Mouse (Mus musculus) forebrain, embryonic 11.5 days (tissue): ENCODE measurements around the gene Nipsnap1. TPM values are rescaled to one million over a fixed set of nuclear protein-coding genes. Genes with fewer than 3 reads are reported as not detected.
A peak's percentile ranks its signal among the peaks of the same experiment; 100 is the strongest.

Source experiments
- ATAC-seq: fragments of 200-750 bp; cut with Nextera tagmentation; replicated peaks from 2 replicates; pipeline ENCODE4 v1.8.0; 2017; ENCODE audit warnings: moderate TSS enrichment; ENCODE audit not compliant: low FRiP score
- DNase-seq: peaks from one replicate; pipeline ENCODE4 v3.0.0-alpha.2; 2017; ENCODE audit warnings: low spot score
- H3K27ac ChIP-seq: fragments of 300-500 bp; sonication (generic); 2 replicates; pipeline ENCODE4 v1.5.1; 2014; ENCODE audit warnings: low read depth, low read length
- H3K27me3 ChIP-seq: fragments of 300-500 bp; sonication (generic); 2 replicates; pipeline ENCODE4 v1.6.1; 2014; ENCODE audit warnings: mild to moderate bottlenecking, low read length, mixed read lengths; ENCODE audit not compliant: control insufficient read depth, insufficient read depth
- H3K36me3 ChIP-seq: fragments of 300-500 bp; sonication (generic); 2 replicates; pipeline ENCODE4 v1.6.1; 2014; ENCODE audit warnings: mild to moderate bottlenecking, low read length, moderate library complexity, mixed read lengths; ENCODE audit not compliant: control insufficient read depth, insufficient read depth
- H3K4me1 ChIP-seq: fragments of 300-500 bp; sonication (generic); replicated peaks from 2 replicates; pipeline ENCODE4 v1.6.1; 2014; ENCODE audit warnings: low read length, mixed read lengths; ENCODE audit not compliant: control insufficient read depth, insufficient read depth
- H3K4me2 ChIP-seq: fragments of 300-500 bp; sonication (generic); 2 replicates; pipeline ENCODE4 v1.6.1; 2014; ENCODE audit warnings: low read depth, mild to moderate bottlenecking, low read length, moderate library complexity, mixed read lengths; ENCODE audit not compliant: severe bottlenecking
- H3K4me3 ChIP-seq: fragments of 300-500 bp; sonication (generic); 2 replicates; pipeline ENCODE4 v1.5.1; 2014; ENCODE audit warnings: low read depth, low read length
- H3K9ac ChIP-seq: fragments of 300-500 bp; sonication (generic); 2 replicates; pipeline ENCODE4 v1.6.1; 2014; ENCODE audit warnings: low read length
- H3K9me3 ChIP-seq: fragments of 300-500 bp; sonication (generic); 2 replicates; pipeline ENCODE4 v1.6.1; 2016; ENCODE audit warnings: low read length, mixed read lengths; ENCODE audit not compliant: control insufficient read depth
- WGBS: fragments of 180-500 bp; shearing (Covaris S2); extraction: QIAGEN DNeasy Blood & Tissue Kit; methylation state at CpG from one replicate; pipeline ENCODE4 v1.1.7; 2014; 5-methylcytosine and 5-hydroxymethylcytosine counted together
- polyA plus RNA-seq: library from polyadenylated mRNA; unstranded; fragments of >200 nt; fragmentation: Nextera tagmentation; extraction: Ambion mirVana; gene quantifications from 2 replicates; pipeline ENCODE4 v1.2.1, GENCODE M21; 2014

The Nipsnap1 gene
- polyA plus RNA-seq, 1 experiment from 2014 or later = 80.0 TPM

DNA sequence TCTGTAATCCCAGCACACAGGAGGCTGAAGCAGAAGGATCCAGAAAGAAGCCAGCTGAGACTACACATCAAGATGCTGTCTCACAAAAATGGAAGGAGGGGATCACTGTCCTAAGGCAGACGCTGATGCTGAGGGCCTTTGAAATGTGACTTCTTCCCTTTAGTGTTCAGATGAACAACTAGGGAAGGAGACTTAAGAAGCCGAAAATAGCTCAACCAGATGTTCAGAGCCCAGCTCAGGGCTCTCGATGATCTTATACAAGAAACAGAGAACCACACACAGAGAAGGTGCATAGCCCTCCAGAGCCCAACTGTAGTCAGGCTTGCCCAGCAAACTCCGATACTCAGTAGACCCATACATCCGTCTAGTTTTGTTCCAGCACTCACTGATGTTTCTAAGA, 36.4 kb upstream of the Nipsnap1 start:
- 79% methylated on average over 5 of the region's 5 CpGs for WGBS
- ATAC-seq = no peak
- no peak overlapping the region for H3K9ac ChIP-seq

DNA sequence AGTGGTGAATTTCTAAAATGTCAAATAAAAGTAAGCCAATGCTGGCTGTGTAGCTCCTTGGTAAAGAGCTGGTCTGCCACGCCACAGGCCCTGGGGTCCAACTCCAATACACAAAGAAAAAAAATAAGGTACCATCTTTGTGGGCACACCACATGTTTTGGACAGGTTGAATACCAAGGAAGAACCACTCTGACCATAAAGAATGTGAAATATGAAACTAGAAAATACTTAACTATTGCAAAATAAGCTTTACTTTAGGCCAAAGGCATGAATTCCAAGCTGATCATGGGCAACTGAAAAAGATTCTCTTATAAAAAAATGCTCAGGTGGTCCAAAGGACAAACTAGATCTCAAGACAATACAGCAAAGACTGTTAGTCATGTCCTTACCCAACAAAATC, 35.5 kb upstream of the Nipsnap1 start:
- H3K27ac ChIP-seq = no peak overlapping the region
- H3K36me3 ChIP-seq = no peaks in the 10 kb centered on the region
- H3K4me3 ChIP-seq = no peak overlapping the region
- no peaks in the 10 kb centered on the region for H3K9me3 ChIP-seq
- DNase-seq (no peak), ATAC-seq (no peak)
- no peaks in the 10 kb centered on the region for H3K27me3 ChIP-seq
- H3K4me2 ChIP-seq = no peak overlapping the region
- no peak overlapping the region for H3K9ac ChIP-seq
- WGBS = 83% methylated on average over 1 of the region's 1 CpGs
- H3K4me1 ChIP-seq = no peaks in the 10 kb centered on the region

More for the DNA sequence above, 36.4 kb upstream of the Nipsnap1 start:
- Histone ChIP-seq H3K9me3 (no peaks in the 10 kb centered on the region), H3K4me3 (no peak overlapping the region), H3K36me3 (no peaks in the 10 kb centered on the region), H3K27me3 (no peaks in the 10 kb centered on the region), H3K4me1 (no peaks in the 10 kb centered on the region), H3K4me2 (no peak overlapping the region), H3K27ac (no peak overlapping the region)
- DNase-seq = no peak

DNA sequence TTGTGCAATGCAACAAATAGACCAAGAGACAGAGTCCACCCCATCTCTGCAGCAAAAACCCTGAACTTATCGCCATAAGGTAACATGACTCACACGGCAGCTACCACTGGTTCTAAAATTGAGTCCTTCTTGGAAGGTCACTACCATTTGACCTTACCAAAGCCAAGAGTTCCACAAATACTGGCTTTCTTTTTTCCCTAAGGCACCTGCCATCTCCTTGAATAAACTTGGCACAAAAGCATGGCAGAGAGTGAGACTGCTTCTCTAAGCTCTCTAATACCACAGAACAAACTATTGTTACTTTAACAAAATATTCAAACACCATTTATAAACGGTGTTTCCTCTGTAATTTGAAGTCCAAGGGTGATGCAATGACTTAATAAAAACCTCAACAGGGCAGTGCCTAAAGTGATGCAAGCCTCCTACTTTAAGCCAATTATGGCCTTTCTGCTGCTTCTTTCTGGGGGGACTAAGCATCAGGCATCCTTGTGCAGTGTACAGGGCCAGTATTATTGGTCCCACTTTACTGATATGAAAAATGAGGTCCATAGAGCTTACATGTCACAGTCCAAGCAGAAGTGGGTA, 32.7 kb upstream of the Nipsnap1 start:
- Histone ChIP-seq H3K27ac (no peak overlapping the region), H3K9me3 (no peaks in the 10 kb centered on the region), H3K9ac (no peak overlapping the region), H3K4me1 (no peaks in the 10 kb centered on the region), H3K36me3 (no peaks in the 10 kb centered on the region), H3K27me3 (no peaks in the 10 kb centered on the region), H3K4me3 (no peak overlapping the region), H3K4me2 (no peak overlapping the region)
- DNase-seq (no peak), ATAC-seq (no peak)
- 89% methylated on average over 3 of the region's 3 CpGs for WGBS

DNA sequence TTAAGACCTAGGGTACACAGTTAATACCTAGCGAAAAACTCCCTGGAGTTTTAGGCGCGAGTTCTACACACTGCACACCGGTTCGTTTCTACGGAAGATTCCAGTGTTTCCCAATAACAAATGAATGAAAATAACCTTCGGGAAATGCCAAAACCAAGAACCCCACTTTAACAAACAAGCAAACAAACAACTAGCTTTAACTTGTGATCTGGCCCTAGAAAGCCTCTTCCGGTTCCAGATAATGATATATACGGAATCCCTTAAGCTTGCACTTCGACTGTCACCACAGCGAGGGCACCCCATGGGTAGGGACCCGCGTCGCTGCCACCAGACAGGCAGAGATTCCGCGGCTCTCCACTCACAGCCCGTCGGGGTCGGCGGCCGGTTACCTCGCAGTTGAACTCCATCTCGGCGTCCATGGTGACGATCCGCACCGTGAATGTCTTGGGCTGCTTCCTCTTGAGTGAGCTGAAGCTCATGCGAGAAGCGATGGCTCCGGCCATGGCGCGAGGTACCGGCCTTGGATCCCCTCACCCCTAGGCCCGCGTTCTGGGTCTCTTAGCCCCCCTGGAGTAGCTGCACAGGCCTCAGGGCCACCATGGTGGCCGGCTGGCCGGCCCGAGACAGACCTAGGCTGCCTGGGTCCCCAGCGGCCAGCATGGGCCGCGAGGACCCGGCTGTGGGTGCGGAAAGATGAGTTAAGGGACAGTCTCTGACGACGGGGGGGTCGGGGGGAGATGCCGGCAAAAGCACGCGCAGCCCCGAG, 25.1 kb upstream of the Nipsnap1 start:
- Histone ChIP-seq H3K9ac (peak overlapping the region; percentile 94), H3K36me3 (no peaks in the 10 kb centered on the region), H3K27ac (peak overlapping the region; percentile 48; the same call in 1 of the 2 replicates), H3K4me1 (peaks cover 2% of the 10 kb centered on the region; the same call in 1 of the 2 replicates), H3K27me3 (no peaks in the 10 kb centered on the region), H3K4me2 (peak overlapping the region; percentile 51), H3K9me3 (no peaks in the 10 kb centered on the region), H3K4me3 (peak overlapping the region; percentile 76)
- no peak for DNase-seq
- 1% methylated on average over 50 of the region's 50 CpGs for WGBS
- ATAC-seq = no peak; the same call in 1 of the 2 replicates

DNA sequence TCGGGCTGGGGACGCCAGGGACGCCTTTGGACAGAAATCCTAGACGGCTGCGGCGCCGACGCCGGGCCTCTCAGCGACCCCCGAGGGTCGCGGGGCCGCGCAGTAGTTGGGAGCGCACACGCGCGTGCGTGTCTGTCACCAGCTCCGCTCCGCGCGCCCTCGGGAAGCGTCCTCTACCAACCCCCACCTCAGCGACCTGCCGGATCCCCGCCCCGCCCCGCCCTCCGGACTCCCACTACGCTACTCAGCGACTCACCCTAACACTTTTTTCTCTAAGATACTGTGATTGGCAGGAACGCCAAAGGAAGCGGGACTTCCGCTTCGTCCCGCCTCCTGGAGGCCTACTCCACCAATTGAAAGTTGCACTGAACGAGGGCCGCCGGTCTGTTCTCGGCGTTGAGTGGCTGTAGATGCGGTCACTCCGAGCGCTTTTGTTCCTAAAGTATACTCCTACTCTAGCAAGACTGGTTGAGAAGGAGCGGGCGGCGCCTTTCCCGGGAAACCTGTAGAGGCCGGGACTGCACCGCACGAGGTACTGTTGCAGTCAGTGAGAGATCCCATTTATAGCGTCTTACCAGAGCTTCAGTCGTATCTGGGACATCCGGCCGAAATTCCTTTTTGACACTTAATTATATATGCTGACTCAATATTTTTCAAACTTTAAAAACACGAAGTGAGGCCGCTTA, 24.4 kb upstream of the Nipsnap1 start, which contains the start of gene Nf2:
Gene Nf2, minus strand, starts transcription at position 279 of the 686 bp plus-strand sequence.
- peak within 1 kb of the TSS; percentile 51 for H3K4me2 ChIP-seq
- no peaks in the 10 kb centered on the region for H3K36me3 ChIP-seq
- H3K9ac ChIP-seq = peak within 1 kb of the TSS; percentile 94
- under 1% methylated on average over 60 of the region's 60 CpGs for WGBS
- H3K27me3 ChIP-seq = no peaks in the 10 kb centered on the region
- H3K4me3 ChIP-seq = peak within 1 kb of the TSS; percentile 76
- peak within 1 kb of the TSS; percentile 48; the same call in 1 of the 2 replicates for H3K27ac ChIP-seq
- DNase-seq (peak; percentile 97), ATAC-seq (peak; percentile 99)
- peaks cover 2% of the 10 kb centered on the region; the same call in 1 of the 2 replicates for H3K4me1 ChIP-seq
- H3K9me3 ChIP-seq = no peaks in the 10 kb centered on the region

DNA sequence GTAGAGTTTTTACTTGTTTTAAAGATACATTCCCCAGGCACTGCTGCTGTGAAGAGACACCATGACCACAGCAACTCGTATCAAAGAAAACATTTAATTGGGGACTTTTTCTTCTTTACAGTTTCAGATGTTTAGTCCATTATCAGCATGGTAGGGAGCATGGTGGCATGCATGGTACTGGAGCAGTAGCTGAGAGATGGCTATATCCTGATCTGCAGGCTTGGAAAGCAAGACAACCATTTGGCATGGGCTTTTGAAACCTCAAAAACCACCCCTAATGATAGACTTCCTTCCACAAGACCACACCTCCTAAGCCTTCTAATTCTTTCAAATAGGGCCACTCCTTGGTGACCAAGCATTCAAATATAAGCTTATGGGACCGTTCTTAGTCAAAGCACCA, 23.3 kb upstream of the Nipsnap1 start:
- Histone ChIP-seq H3K27me3 (no peaks in the 10 kb centered on the region), H3K27ac (no peak overlapping the region), H3K4me3 (no peak overlapping the region), H3K4me2 (no peak overlapping the region), H3K9ac (no peak overlapping the region), H3K4me1 (peaks cover 2% of the 10 kb centered on the region; the same call in 1 of the 2 replicates), H3K36me3 (no peaks in the 10 kb centered on the region), H3K9me3 (no peaks in the 10 kb centered on the region)
- no peak for ATAC-seq
- 94% methylated on average over 2 of the region's 2 CpGs for WGBS
- DNase-seq = no peak

DNA sequence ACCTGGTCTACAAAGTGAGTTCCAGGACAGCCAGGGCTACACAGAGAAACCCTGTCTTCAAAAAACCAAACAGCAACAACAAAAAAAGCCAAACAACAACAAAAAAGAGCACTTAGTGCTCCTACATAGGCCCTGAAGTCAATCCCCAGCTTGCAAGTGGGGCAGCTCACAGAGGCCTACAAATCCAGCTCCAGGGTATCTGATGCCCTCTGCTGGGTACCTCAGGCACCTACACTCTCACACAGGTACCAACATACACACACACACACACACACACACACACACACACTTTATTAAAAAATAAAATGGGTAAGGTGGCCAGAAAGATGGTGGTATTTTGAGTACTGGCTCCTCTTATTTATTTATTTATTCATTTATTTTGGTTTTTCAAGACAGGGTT, 20.7 kb upstream of the Nipsnap1 start:
- H3K4me1 ChIP-seq = peaks cover under 1% of the 10 kb centered on the region; the same call in 1 of the 2 replicates
- H3K27me3 ChIP-seq = no peaks in the 10 kb centered on the region
- H3K9me3 ChIP-seq = no peaks in the 10 kb centered on the region
- no peak overlapping the region for H3K4me3 ChIP-seq
- no peaks in the 10 kb centered on the region for H3K36me3 ChIP-seq
- no peak for DNase-seq
- H3K27ac ChIP-seq = no peak overlapping the region
- H3K9ac ChIP-seq = no peak overlapping the region
- no peak overlapping the region for H3K4me2 ChIP-seq
- no peak for ATAC-seq

DNA sequence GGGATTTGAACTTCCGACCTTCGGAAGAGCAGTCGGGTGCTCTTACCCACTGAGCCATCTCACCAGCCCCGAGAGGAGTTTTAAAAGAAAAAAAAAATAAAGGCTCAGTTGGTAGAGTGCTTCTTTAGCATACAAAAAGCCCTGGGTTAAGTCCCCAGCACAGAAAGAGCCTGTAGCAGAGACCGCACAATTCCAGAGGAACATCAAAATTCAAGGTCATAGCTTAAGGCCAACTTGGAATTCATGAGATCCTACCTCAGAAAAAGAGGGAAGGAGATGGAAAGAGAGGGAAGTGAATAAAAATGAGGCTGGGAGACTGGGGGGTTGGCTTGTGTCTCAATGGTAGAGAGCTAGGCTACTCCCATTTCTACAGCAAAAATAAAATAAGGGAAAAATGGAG, 19.6 kb upstream of the Nipsnap1 start:
- 93% methylated on average over 5 of the region's 5 CpGs for WGBS
- no peak overlapping the region for H3K4me2 ChIP-seq

More for the DNA sequence above, 19.6 kb upstream of the Nipsnap1 start:
- Histone ChIP-seq H3K4me1 (no peaks in the 10 kb centered on the region), H3K36me3 (no peaks in the 10 kb centered on the region), H3K9ac (no peak overlapping the region), H3K27me3 (no peaks in the 10 kb centered on the region), H3K9me3 (no peaks in the 10 kb centered on the region), H3K4me3 (no peak overlapping the region), H3K27ac (no peak overlapping the region)
- DNase-seq (no peak), ATAC-seq (no peak)
